Mouse (Mus musculus): ENCODE data around the gene Wdr76. TPM values are rescaled to one million over a fixed set of nuclear protein-coding genes. Genes with fewer than 3 reads are reported as not detected.

Wdr76 gene
- total and polyA plus RNA-seq, 3 experiments = 2.7 to 58.6 (median 56.5) TPM

- Histone ChIP-seq H3K9me3 (replicated peaks) (no peaks in the 10 kb centered on the region; the same call in 1 of the 2 replicates), H3K27me3 (ENCODE audit: insufficient read depth, low read length) (peaks cover 5% of the 10 kb centered on the region; the same call in 1 of the 2 replicates), H3K4me1 (ENCODE audit: insufficient read depth, low read depth, low read length) (peaks cover 18% of the 10 kb centered on the region), H3K36me3 (replicated peaks) (peaks cover 4% of the 10 kb centered on the region), H3K4me3 (ENCODE audit: low read depth, low read length) (no peak overlapping the region)
- DNase-seq (ENCODE audit: low spot score) (no peak), ATAC-seq (ENCODE audit: extremely low read depth, insufficient number of reproducible peaks, low FRiP score, poor library complexity, severe bottlenecking) (no peak)
- TF ChIP-seq POLR2AphosphoS5 (IDR thresholded peaks at IDR 0.05; ENCODE audit: insufficient replicate concordance, low read depth, low read length) (no peak), TAL1 (conservative IDR thresholded peaks at IDR 0.05; ENCODE audit: low read depth, low read length) (no peak), GATA1 (IDR thresholded peaks at IDR 0.05; ENCODE audit: borderline replicate concordance, low read length) (no peak), GATA2 (IDR thresholded peaks at IDR 0.05; ENCODE audit: borderline replicate concordance, low read depth, low read length) (no peak), CTCF (IDR thresholded peaks at IDR 0.05; ENCODE audit: low read depth, low read length) (no peak)
Observed at GRCm38 (mm10) chr2:121582809-121583376, 76.4 kb downstream of the Wdr76 start.

- no peak for DNase-seq (ENCODE audit: low spot score)
Observed at GRCm38 (mm10) chr2:121583468-121584116, 77.1 kb downstream of the Wdr76 start.

DNA sequence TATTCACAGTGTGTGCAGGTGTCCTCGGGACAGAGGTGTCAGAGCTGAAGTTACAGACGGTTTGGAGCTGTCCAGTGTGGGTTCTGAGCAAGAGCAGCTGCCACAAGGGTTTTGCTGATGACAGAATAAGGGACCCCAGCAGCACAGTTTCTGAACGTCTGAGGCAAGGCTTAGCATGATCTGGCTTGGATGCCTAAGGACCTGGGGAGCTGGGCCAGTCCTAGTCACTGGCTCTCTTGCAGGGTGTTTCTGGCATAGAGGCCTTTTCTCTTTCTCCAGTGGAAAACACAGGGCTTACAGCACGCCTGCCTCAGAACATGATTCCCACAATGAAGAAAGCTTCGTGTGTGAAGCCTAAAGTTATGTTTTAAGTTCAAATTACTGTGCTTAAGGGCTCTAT, 78.2 kb downstream of the Wdr76 start:
- no peak for DNase-seq (ENCODE audit: low spot score)
- no peak for TF ChIP-seq POLR2AphosphoS5 (IDR thresholded peaks at IDR 0.05; ENCODE audit: insufficient replicate concordance, low read depth, low read length)
- no peak for TF ChIP-seq GATA2 (IDR thresholded peaks at IDR 0.05; ENCODE audit: borderline replicate concordance, low read depth, low read length)
- no peak for TF ChIP-seq CTCF (IDR thresholded peaks at IDR 0.05; ENCODE audit: low read depth, low read length)
- TF ChIP-seq GATA1 (IDR thresholded peaks at IDR 0.05; ENCODE audit: borderline replicate concordance, low read length) = no peak
- no peak for TF ChIP-seq TAL1 (conservative IDR thresholded peaks at IDR 0.05; ENCODE audit: low read depth, low read length)
- H3K36me3 ChIP-seq (replicated peaks) = peaks cover 4% of the 10 kb centered on the region

More at GRCm38 (mm10) chr2:121583468-121584116, 77.1 kb downstream of the Wdr76 start:
- no peak for ATAC-seq (ENCODE audit: extremely low read depth, insufficient number of reproducible peaks, low FRiP score, poor library complexity, severe bottlenecking)
- no peak for TF ChIP-seq POLR2AphosphoS5 (IDR thresholded peaks at IDR 0.05; ENCODE audit: insufficient replicate concordance, low read depth, low read length)
- TF ChIP-seq GATA1 (IDR thresholded peaks at IDR 0.05; ENCODE audit: borderline replicate concordance, low read length) = no peak
- TF ChIP-seq CTCF (IDR thresholded peaks at IDR 0.05; ENCODE audit: low read depth, low read length) = no peak
- TF ChIP-seq GATA2 (IDR thresholded peaks at IDR 0.05; ENCODE audit: borderline replicate concordance, low read depth, low read length) = no peak
- Histone ChIP-seq H3K27me3 (ENCODE audit: insufficient read depth, low read length) (peaks cover 5% of the 10 kb centered on the region; the same call in 1 of the 2 replicates), H3K9me3 (replicated peaks) (no peaks in the 10 kb centered on the region; the same call in 1 of the 2 replicates), H3K4me3 (ENCODE audit: low read depth, low read length) (no peak overlapping the region), H3K4me1 (ENCODE audit: insufficient read depth, low read depth, low read length) (peaks cover 25% of the 10 kb centered on the region), H3K36me3 (replicated peaks) (peaks cover 4% of the 10 kb centered on the region)

GRCm38 (mm10) chr2:121587523-121588308, 81.2 kb downstream of the Wdr76 start:
- ATAC-seq (ENCODE audit: extremely low read depth, insufficient number of reproducible peaks, low FRiP score, poor library complexity, severe bottlenecking) = peak; percentile 71
- H3K27me3 ChIP-seq (ENCODE audit: insufficient read depth, low read length) = peaks cover 13% of the 10 kb centered on the region
- peak overlapping the region; percentile 40; the same call in 1 of the 2 replicates for H3K4me3 ChIP-seq (ENCODE audit: low read depth, low read length)
- H3K9me3 ChIP-seq (replicated peaks) = no peaks in the 10 kb centered on the region; the same call in 1 of the 2 replicates
- TF ChIP-seq GATA1 (IDR thresholded peaks at IDR 0.05; ENCODE audit: borderline replicate concordance, low read length) (no peak), TAL1 (conservative IDR thresholded peaks at IDR 0.05; ENCODE audit: low read depth, low read length) (peak; percentile 81), CTCF (IDR thresholded peaks at IDR 0.05; ENCODE audit: low read depth, low read length) (no peak)
- peaks cover 8% of the 10 kb centered on the region for H3K36me3 ChIP-seq (replicated peaks)
- peak; percentile 41 for DNase-seq (ENCODE audit: low spot score)
- H3K4me1 ChIP-seq (ENCODE audit: insufficient read depth, low read depth, low read length) = peaks cover 56% of the 10 kb centered on the region

More for the DNA sequence above, 78.2 kb downstream of the Wdr76 start:
- Histone ChIP-seq H3K4me3 (ENCODE audit: low read depth, low read length) (no peak overlapping the region), H3K27me3 (ENCODE audit: insufficient read depth, low read length) (peaks cover 3% of the 10 kb centered on the region; the same call in 1 of the 2 replicates), H3K4me1 (ENCODE audit: insufficient read depth, low read depth, low read length) (peaks cover 35% of the 10 kb centered on the region), H3K9me3 (replicated peaks) (no peaks in the 10 kb centered on the region; the same call in 1 of the 2 replicates)
- no peak for ATAC-seq (ENCODE audit: extremely low read depth, insufficient number of reproducible peaks, low FRiP score, poor library complexity, severe bottlenecking)

- peaks cover 59% of the 10 kb centered on the region for H3K4me1 ChIP-seq (ENCODE audit: insufficient read depth, low read depth, low read length)
- H3K4me3 ChIP-seq (ENCODE audit: low read depth, low read length) = peak overlapping the region; percentile 40; the same call in 1 of the 2 replicates
Observed at GRCm38 (mm10) chr2:121588309-121588694, 81.8 kb downstream of the Wdr76 start.

GRCm38 (mm10) chr2:121594131-121594530, 87.6 kb downstream of the Wdr76 start:
- Histone ChIP-seq H3K4me1 (ENCODE audit: insufficient read depth, low read depth, low read length) (peaks cover 60% of the 10 kb centered on the region), H3K27me3 (ENCODE audit: insufficient read depth, low read length) (peaks cover 16% of the 10 kb centered on the region), H3K9me3 (replicated peaks) (no peaks in the 10 kb centered on the region), H3K36me3 (replicated peaks) (peaks cover 4% of the 10 kb centered on the region), H3K4me3 (ENCODE audit: low read depth, low read length) (peak overlapping the region; percentile 57; the same call in 1 of the 2 replicates)
- no peak for ATAC-seq (ENCODE audit: extremely low read depth, insufficient number of reproducible peaks, low FRiP score, poor library complexity, severe bottlenecking)
- TF ChIP-seq GATA2 (IDR thresholded peaks at IDR 0.05; ENCODE audit: borderline replicate concordance, low read depth, low read length) = no peak
- TF ChIP-seq GATA1 (IDR thresholded peaks at IDR 0.05; ENCODE audit: borderline replicate concordance, low read length) = no peak
- no peak for TF ChIP-seq TAL1 (conservative IDR thresholded peaks at IDR 0.05; ENCODE audit: low read depth, low read length)
- no peak for TF ChIP-seq CTCF (IDR thresholded peaks at IDR 0.05; ENCODE audit: low read depth, low read length)
- TF ChIP-seq POLR2AphosphoS5 (IDR thresholded peaks at IDR 0.05; ENCODE audit: insufficient replicate concordance, low read depth, low read length) = no peak
- DNase-seq (ENCODE audit: low spot score) = no peak

More at GRCm38 (mm10) chr2:121588309-121588694, 81.8 kb downstream of the Wdr76 start:
- Histone ChIP-seq H3K9me3 (replicated peaks) (no peaks in the 10 kb centered on the region; the same call in 1 of the 2 replicates), H3K27me3 (ENCODE audit: insufficient read depth, low read length) (peaks cover 13% of the 10 kb centered on the region), H3K36me3 (replicated peaks) (peaks cover 8% of the 10 kb centered on the region)
- no peak for ATAC-seq (ENCODE audit: extremely low read depth, insufficient number of reproducible peaks, low FRiP score, poor library complexity, severe bottlenecking)
- no peak for DNase-seq (ENCODE audit: low spot score)
- TF ChIP-seq GATA2 (IDR thresholded peaks at IDR 0.05; ENCODE audit: borderline replicate concordance, low read depth, low read length) = no peak
- TF ChIP-seq GATA1 (IDR thresholded peaks at IDR 0.05; ENCODE audit: borderline replicate concordance, low read length) = no peak
- no peak for TF ChIP-seq TAL1 (conservative IDR thresholded peaks at IDR 0.05; ENCODE audit: low read depth, low read length)
- TF ChIP-seq CTCF (IDR thresholded peaks at IDR 0.05; ENCODE audit: low read depth, low read length) = no peak

Data from G1E (cell line).